Mouse (Mus musculus) ovary, postnatal 36 days (tissue): Measurements from ENCODE around the gene Hspb11.
A peak's percentile ranks its signal among the peaks of the same experiment; 100 is the strongest.

Experiments
- DNase-seq: peaks from one replicate; pipeline ENCODE4 v3.0.0; 2022; ENCODE audit warnings: low spot score, mixed read lengths

Gene Hspb11

GRCm38 (mm10) chr4:107250494-107250893, 2.9 kb upstream of the Hspb11 start:
- DNase-seq, result no peak

- peak; percentile 7 for DNase-seq
Measured at GRCm38 (mm10) chr4:107252522-107252921, 871 bp upstream of the Hspb11 start.

GRCm38 (mm10) chr4:107254414-107254813, 1.0 kb downstream of the Hspb11 start:
- no peak for DNase-seq

- DNase-seq, result no peak
Measured at GRCm38 (mm10) chr4:107260001-107260400, 6.6 kb downstream of the Hspb11 start.

DNA sequence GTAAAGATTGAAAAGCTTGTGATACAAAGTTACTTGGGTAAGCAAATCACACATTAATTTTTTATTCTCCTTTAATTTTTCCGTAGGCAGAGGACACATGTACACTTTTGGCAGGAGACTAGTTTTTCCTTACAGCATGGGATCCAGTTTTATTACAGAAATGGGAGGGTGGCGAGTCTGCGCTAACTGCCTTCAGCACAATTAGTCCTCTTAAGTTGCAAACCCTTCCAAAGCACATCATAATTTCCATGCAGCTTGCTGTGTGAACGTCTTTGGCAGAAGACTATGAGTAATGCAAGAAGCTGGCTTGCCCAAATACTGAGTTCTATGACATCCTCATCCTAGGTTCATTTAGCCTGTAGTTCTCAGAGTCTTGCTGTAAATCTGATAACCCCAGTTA, 20.3 kb downstream of the Hspb11 start:
- no peak for DNase-seq

GRCm38 (mm10) chr4:107274511-107274910, 21.1 kb downstream of the Hspb11 start:
- no peak for DNase-seq

DNA sequence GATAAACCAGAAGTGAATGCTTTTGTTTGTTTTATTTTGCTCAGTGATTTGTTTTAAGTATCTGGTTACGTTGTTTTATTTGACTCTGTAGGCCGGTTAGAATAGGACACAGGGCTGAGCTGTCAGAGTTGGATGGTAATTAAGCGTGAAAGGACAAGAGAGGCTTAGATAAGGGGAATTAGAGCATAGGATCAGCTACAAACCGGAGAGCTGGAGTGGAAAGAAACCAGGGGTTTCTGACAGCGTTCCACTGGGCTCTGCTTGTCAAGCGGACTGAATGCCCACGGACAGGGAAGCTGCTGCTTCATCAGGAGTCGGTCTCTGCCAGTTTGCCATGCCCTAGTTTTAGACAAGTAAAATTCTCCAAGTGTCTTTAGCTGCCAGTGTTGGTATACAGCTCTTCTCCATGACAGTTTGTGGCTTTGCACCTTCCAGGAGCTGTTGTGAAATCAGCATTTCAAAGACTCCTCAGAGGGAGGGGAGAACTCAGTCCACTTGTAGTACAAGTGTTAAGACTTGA, 24.9 kb downstream of the Hspb11 start:
- no peak for DNase-seq

- no peak for DNase-seq
Measured at GRCm38 (mm10) chr4:107280843-107281475, 27.6 kb downstream of the Hspb11 start.

- DNase-seq, result no peak
Measured at GRCm38 (mm10) chr4:107285446-107286200, 32.2 kb downstream of the Hspb11 start.

GRCm38 (mm10) chr4:107286386-107286785, 33.0 kb downstream of the Hspb11 start:
- no peak for DNase-seq

DNA sequence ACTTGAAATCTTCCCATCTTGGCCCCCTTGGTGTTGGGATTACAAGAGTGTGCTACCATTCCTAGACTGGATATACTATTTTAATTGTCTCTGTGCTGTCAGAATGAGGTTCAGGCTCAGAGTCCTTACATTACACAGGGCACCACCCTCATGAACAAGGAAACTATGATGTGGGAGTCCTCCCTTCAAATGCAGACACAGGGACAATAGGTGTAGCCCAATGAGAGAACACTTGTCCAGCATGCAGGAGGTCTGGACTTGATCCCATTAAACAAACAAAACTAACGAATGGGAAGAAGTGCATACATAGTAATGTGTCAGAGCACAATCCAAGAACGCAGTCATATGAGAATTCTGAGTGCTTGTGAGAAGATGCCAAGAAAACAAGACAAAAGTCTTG, 34.1 kb downstream of the Hspb11 start:
- DNase-seq, result no peak

- DNase-seq, result no peak
Measured at GRCm38 (mm10) chr4:107291611-107292272, 38.3 kb downstream of the Hspb11 start.

- DNase-seq, result no peak
Measured at GRCm38 (mm10) chr4:107292273-107292662, 38.9 kb downstream of the Hspb11 start.

DNA sequence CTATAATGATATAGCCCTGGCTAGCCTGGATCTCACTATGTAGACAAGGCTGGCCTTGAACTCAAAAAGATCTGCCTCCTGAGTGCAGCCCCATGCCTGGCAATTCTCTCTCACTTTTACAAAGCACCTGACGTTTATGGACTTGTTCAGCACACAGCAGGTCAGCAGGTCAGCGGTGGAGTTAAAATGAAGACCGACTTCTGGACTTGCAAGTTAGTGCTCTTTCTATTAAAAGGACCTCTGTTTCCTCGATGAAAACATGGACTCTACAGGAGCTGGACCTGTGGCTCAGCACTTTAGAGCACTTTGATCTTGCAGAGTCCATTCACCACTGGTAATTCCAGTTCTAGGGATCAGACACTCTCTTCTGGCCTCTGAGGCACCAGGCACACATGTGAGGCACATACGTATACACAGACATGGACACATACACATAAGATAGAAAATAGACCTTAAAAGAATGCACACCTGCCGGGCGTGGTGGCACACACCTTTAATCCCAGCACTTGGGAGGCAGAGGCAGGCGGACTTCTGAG, 44.7 kb downstream of the Hspb11 start:
- DNase-seq, result no peak

DNA sequence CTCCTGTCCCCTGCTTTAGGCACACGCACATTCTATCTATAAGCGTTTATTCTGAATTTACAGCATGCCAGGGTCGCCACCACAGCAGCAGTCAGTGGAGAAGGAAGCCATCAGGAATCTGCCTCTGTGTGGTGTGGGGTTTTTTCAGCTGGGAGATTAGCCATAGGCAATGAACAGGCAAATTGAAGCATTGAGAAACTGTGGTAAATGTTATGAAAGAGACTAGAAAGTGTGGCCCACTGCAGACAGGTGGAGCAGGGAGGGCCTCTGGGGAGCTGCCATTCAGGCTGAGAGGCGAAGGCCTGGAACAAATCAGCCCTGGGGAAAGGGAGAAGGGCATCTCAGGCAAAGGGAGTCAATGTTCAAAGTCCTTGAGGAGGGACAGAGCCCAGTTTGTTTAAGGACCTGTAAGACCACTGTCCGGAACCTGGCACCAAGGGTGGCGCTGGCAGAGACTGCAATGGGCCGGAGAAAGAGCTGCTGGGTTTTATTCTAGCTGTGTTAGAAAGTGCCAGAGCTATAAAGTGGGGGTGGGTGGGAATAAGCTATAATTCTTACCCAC, 46.5 kb downstream of the Hspb11 start:
- no peak for DNase-seq

- no peak for DNase-seq
Measured at GRCm38 (mm10) chr4:107300371-107300770, 47.0 kb downstream of the Hspb11 start.

DNA sequence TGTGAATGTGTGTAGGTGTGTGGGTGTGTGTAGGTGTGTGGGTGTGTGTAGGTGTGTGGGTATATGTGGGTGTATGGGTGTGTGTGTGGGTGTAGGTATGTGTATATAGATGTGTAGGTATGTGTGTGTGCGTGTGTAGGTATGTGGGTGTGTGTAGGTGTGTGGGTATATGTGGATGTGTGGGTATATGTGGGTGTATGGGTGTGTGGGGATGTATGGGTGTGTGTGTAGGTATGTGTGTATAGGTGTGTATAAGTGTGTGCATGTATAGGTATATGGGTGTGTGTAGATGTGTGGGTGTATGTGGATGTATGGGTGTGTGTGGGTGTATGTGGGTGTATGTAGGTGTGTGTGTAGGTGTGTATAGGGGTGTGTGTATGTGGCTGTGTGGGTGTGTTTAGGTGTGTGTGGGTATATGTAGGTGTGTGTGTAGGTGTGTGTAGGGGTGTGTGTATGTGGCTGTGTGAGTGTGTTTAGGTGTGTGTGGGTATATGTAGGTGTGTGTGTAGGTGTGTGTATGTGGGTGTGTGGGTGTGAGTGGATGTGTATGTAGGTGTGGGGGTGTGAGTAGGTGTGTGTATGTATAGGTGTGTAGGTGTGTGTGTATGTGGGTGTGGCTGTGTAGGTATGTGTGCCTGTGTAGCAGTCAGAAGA, 47.6 kb downstream of the Hspb11 start:
- DNase-seq, result no peak

GRCm38 (mm10) chr4:107302221-107302620, 48.8 kb downstream of the Hspb11 start:
- no peak for DNase-seq

- DNase-seq, result no peak
Measured at GRCm38 (mm10) chr4:107302832-107303231, 49.4 kb downstream of the Hspb11 start.

DNA sequence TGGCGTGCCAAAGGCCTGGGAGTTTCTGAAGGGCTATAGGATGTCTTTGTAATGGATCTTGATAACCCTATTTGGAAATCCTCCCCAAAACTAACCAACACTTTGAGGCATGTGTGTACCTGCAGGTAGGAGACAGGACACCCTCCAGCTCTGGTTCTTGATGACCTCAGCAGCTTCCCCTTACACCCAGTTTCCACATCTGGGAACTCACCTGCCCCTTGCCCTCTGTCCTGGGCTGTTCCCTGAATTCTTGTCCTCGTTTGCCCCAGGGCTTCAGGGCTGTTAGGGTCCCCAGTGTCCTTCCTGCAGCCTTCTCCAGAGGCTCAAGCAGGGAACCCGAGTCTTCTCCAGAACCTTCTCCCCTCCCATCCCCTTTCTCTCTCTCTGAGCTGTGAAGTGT, 50.1 kb downstream of the Hspb11 start:
- no peak for DNase-seq

- no peak for DNase-seq
Measured at GRCm38 (mm10) chr4:107306966-107307365, 53.6 kb downstream of the Hspb11 start, which contains the start of gene Dio1. Dio1 (minus strand) TSS chr4:107307169.
